Mouse (Mus musculus): ENCODE results near the gene Gm13889. TPM values are rescaled to one million over a fixed set of nuclear protein-coding genes. Genes with fewer than 3 reads are reported as not detected.

The Gm13889 gene
- polyA plus RNA-seq, 1 experiment from 2014 or later, result 0.67 TPM

DNA sequence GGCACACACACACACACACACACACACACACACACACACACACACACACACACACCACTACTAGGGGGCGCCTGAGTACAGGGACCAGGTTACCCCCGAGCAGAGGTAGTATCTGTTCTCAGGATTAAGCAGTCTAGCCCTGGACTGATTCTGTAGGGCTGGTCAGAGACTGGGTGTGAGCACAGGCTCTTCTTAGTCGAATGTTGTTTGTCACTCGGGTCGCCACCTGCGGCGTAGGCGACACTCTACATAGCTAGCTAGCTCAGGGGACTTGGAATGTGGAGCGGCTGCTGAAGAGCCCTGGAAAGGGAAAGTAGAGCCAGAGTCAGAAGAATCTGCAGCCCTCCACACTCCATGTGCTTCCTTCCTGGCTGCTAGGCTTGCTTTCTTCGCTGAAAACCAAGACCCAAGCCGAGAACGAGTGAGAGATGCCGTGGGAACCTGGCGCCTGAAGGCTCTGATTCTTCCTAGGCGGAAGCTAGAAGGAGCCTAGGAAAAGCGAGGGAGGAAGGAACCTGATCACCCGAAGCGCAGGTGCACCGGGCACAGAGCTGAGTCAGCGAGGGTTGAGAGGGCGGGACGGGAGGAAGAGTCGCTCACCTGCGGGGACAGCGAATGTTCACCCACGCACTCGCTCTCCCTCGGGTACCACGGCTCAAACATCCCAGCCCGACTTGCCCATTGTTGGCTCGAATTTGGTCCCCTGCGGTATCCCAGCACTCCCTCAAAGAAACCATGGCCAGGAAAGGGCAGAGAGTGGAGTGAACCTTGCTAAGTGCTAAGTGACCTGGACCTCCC, 2.0 kb downstream of the Gm13889 start:
- Histone ChIP-seq H3K27me3 (ENCODE audit: control insufficient read depth, insufficient read depth, low read length) (peaks cover 51% of the 10 kb centered on the region), H3K36me3 (ENCODE audit: control insufficient read depth, insufficient read depth, low read length) (no peaks in the 10 kb centered on the region), H3K4me1 (ENCODE audit: control insufficient read depth, insufficient read depth, low read length) (peaks cover 14% of the 10 kb centered on the region), H3K9me3 (ENCODE audit: control insufficient read depth, low read length) (no peaks in the 10 kb centered on the region; the same call in 1 of the 2 replicates), H3K27ac (replicated peaks; ENCODE audit: low read depth, low read length) (no peak overlapping the region), H3K4me3 (ENCODE audit: low read depth, low read length) (peak overlapping the region; percentile 46), H3K4me2 (ENCODE audit: low read depth, severe bottlenecking) (peak overlapping the region; percentile 97), H3K9ac (ENCODE audit: low read length) (no peak overlapping the region)
- WGBS, result 1% methylated on average over 32 of the region's 32 CpGs
- DNase-seq (ENCODE audit: low spot score) (peak; percentile 39), ATAC-seq (ENCODE audit: insufficient number of reproducible peaks, low FRiP score, low TSS enrichment, low read depth) (no peak)

DNA sequence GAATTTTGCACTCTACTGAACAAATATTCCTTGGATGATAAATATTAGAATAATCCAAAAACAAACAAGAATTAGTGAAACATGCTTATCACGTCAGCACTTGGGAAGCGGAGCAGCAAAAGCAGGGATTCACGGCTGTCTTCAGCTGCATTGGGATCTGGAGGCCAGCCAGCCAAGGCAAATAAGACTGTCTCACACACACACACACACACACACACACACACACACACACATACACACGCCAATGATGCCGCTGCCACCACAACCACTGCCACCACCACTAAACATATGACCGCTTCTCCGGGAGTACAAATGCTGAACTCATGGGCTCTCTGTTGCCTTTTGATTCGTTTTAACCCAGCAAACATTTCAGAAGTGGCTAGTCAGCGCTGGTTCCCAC, 3.3 kb downstream of the Gm13889 start:
- Histone ChIP-seq H3K4me3 (ENCODE audit: low read depth, low read length) (no peak overlapping the region), H3K4me1 (ENCODE audit: control insufficient read depth, insufficient read depth, low read length) (peaks cover 14% of the 10 kb centered on the region), H3K4me2 (ENCODE audit: low read depth, severe bottlenecking) (no peak overlapping the region), H3K9me3 (ENCODE audit: control insufficient read depth, low read length) (no peaks in the 10 kb centered on the region; the same call in 1 of the 2 replicates), H3K36me3 (ENCODE audit: control insufficient read depth, insufficient read depth, low read length) (no peaks in the 10 kb centered on the region), H3K9ac (ENCODE audit: low read length) (no peak overlapping the region), H3K27me3 (ENCODE audit: control insufficient read depth, insufficient read depth, low read length) (peaks cover 51% of the 10 kb centered on the region), H3K27ac (replicated peaks; ENCODE audit: low read depth, low read length) (no peak overlapping the region)
- 84% methylated on average over 9 of the region's 9 CpGs for WGBS
- ATAC-seq (ENCODE audit: insufficient number of reproducible peaks, low FRiP score, low TSS enrichment, low read depth) (no peak), DNase-seq (ENCODE audit: low spot score) (no peak)

DNA sequence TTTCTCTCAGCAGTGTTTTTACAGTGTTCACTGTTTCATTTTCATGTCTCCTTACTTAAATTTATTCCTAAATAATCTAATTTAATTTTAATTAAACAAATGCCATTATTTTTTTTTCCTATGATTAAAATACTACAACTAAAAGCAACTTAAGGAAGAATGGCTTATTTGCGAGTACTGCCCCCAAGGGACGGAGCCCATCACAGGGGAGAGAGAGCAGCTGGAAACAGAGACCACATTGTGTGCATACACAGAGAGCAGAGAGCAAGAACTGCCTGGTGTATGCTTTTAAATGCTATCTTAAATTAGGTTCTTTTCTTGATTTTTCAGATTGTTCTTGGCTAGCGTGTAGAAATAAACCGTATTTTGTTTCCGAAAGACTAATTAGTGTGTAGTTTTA, 10.0 kb downstream of the Gm13889 start:
- H3K9ac ChIP-seq (ENCODE audit: low read length), result no peak overlapping the region
- H3K36me3 ChIP-seq (ENCODE audit: control insufficient read depth, insufficient read depth, low read length), result no peaks in the 10 kb centered on the region
- H3K4me2 ChIP-seq (ENCODE audit: low read depth, severe bottlenecking), result no peak overlapping the region
- ATAC-seq (ENCODE audit: insufficient number of reproducible peaks, low FRiP score, low TSS enrichment, low read depth) (no peak), DNase-seq (ENCODE audit: low spot score) (no peak)
- H3K27ac ChIP-seq (replicated peaks; ENCODE audit: low read depth, low read length), result no peak overlapping the region
- 75% methylated on average over 5 of the region's 5 CpGs for WGBS
- H3K27me3 ChIP-seq (ENCODE audit: control insufficient read depth, insufficient read depth, low read length), result no peaks in the 10 kb centered on the region
- H3K4me3 ChIP-seq (ENCODE audit: low read depth, low read length), result no peak overlapping the region
- H3K4me1 ChIP-seq (ENCODE audit: control insufficient read depth, insufficient read depth, low read length), result no peaks in the 10 kb centered on the region
- no peaks in the 10 kb centered on the region for H3K9me3 ChIP-seq (ENCODE audit: control insufficient read depth, low read length)

DNA sequence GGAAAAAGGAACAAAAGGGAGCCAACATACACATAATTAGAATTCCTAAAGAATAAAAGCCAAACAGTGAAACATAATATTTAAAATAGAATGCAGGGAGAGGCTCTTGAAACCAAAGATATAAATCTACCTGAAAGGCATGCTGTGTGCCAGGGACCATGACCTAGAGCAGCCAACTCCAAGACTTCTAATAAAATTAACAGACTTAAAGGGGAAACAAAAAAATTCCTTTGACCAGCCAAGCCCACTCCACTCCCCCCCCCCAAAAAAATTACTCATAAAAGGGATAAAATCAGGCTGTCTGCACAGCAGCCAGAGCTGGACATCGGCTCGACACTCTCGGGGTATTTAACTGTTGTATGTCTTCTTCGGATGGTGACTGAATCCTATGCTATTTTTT, 12.1 kb downstream of the Gm13889 start:
- H3K27ac ChIP-seq (replicated peaks; ENCODE audit: low read depth, low read length), result no peak overlapping the region
- H3K4me2 ChIP-seq (ENCODE audit: low read depth, severe bottlenecking), result no peak overlapping the region
- H3K9ac ChIP-seq (ENCODE audit: low read length), result no peak overlapping the region
- ATAC-seq (ENCODE audit: insufficient number of reproducible peaks, low FRiP score, low TSS enrichment, low read depth) (no peak), DNase-seq (ENCODE audit: low spot score) (no peak)
- H3K4me3 ChIP-seq (ENCODE audit: low read depth, low read length), result no peak overlapping the region
- no peaks in the 10 kb centered on the region for H3K4me1 ChIP-seq (ENCODE audit: control insufficient read depth, insufficient read depth, low read length)
- no peaks in the 10 kb centered on the region for H3K36me3 ChIP-seq (ENCODE audit: control insufficient read depth, insufficient read depth, low read length)
- no peaks in the 10 kb centered on the region for H3K27me3 ChIP-seq (ENCODE audit: control insufficient read depth, insufficient read depth, low read length)
- 93% methylated on average over 4 of the region's 4 CpGs for WGBS
- H3K9me3 ChIP-seq (ENCODE audit: control insufficient read depth, low read length), result no peaks in the 10 kb centered on the region

DNA sequence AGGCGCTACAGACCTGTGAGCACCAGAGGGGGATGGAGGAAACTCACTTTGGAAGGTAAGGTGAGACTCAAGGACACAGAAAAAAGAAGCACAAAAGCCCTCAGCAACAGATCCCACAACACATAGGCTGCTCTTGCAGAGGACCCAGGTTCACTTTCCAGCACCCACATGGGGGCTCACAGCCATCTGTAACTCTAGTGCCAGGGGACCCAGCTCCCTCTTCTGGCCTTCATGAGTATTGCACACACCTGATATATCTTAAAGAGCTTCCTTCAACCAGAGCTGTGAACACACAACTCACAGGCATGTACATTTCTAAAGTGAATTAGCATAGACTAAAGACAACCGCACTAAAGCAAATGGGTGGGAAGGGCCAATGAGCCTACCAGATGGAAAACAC, 12.9 kb downstream of the Gm13889 start:
- no peaks in the 10 kb centered on the region for H3K36me3 ChIP-seq (ENCODE audit: control insufficient read depth, insufficient read depth, low read length)
- H3K27me3 ChIP-seq (ENCODE audit: control insufficient read depth, insufficient read depth, low read length), result no peaks in the 10 kb centered on the region
- no peak overlapping the region for H3K4me3 ChIP-seq (ENCODE audit: low read depth, low read length)
- ATAC-seq (ENCODE audit: insufficient number of reproducible peaks, low FRiP score, low TSS enrichment, low read depth), result no peak
- H3K27ac ChIP-seq (replicated peaks; ENCODE audit: low read depth, low read length), result no peak overlapping the region
- no peak overlapping the region for H3K9ac ChIP-seq (ENCODE audit: low read length)
- H3K4me1 ChIP-seq (ENCODE audit: control insufficient read depth, insufficient read depth, low read length), result no peaks in the 10 kb centered on the region
- no peaks in the 10 kb centered on the region for H3K9me3 ChIP-seq (ENCODE audit: control insufficient read depth, low read length)
- 82% methylated on average over 2 of the region's 2 CpGs for WGBS
- no peak overlapping the region for H3K4me2 ChIP-seq (ENCODE audit: low read depth, severe bottlenecking)
- no peak for DNase-seq (ENCODE audit: low spot score)

DNA sequence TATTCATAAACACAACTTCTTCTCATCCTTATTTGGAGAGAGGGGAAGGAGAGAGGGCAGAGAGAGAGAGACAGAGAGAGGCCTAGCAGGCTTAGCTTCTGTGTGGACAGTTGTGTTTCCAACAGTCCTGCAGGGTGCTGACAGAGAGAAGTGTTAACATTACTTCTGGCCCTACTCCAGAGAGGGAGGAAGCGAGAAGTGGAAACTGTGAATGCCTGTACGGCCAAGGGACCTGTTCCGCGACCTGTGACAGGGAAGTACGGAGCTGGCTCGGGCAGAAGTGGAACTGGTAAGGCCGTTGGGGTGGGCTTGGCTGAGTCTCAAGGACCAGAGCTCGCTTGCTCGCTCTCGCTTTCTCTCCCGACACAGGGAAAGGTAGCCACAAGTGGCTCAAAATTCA, 15.3 kb downstream of the Gm13889 start:
- ATAC-seq (ENCODE audit: insufficient number of reproducible peaks, low FRiP score, low TSS enrichment, low read depth) (no peak), DNase-seq (ENCODE audit: low spot score) (no peak)
- 89% methylated on average over 11 of the region's 11 CpGs for WGBS
- Histone ChIP-seq H3K27me3 (ENCODE audit: control insufficient read depth, insufficient read depth, low read length) (no peaks in the 10 kb centered on the region), H3K4me1 (ENCODE audit: control insufficient read depth, insufficient read depth, low read length) (no peaks in the 10 kb centered on the region), H3K9me3 (ENCODE audit: control insufficient read depth, low read length) (no peaks in the 10 kb centered on the region), H3K4me2 (ENCODE audit: low read depth, severe bottlenecking) (no peak overlapping the region), H3K4me3 (ENCODE audit: low read depth, low read length) (no peak overlapping the region), H3K36me3 (ENCODE audit: control insufficient read depth, insufficient read depth, low read length) (no peaks in the 10 kb centered on the region), H3K9ac (ENCODE audit: low read length) (no peak overlapping the region), H3K27ac (replicated peaks; ENCODE audit: low read depth, low read length) (no peak overlapping the region)

DNA sequence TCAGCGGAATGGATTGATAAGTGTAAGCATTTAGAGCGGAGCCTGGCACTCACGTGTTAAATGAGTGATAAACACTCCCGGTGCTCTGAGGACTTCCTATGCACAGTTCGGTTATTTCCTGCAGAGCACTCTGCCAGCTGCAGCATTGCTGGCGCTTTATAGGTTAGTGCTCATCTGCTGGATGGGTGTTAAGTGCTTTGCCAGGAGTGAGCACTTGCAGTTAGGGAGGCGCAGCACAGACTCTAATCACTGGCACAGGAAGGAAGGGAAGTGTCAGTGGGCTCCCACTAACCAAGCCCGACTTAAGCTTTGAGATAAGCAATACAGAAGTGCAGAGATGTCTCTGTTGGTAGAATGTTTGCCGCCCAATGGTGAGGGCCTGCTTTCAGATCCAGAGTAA, 18.5 kb downstream of the Gm13889 start:
- WGBS, result 65% methylated on average over 9 of the region's 9 CpGs
- H3K9ac ChIP-seq (ENCODE audit: low read length), result no peak overlapping the region
- H3K36me3 ChIP-seq (ENCODE audit: control insufficient read depth, insufficient read depth, low read length), result no peaks in the 10 kb centered on the region
- no peak overlapping the region for H3K4me3 ChIP-seq (ENCODE audit: low read depth, low read length)
- no peak overlapping the region for H3K4me2 ChIP-seq (ENCODE audit: low read depth, severe bottlenecking)
- ATAC-seq (ENCODE audit: insufficient number of reproducible peaks, low FRiP score, low TSS enrichment, low read depth) (no peak), DNase-seq (ENCODE audit: low spot score) (no peak)
- no peak overlapping the region for H3K27ac ChIP-seq (replicated peaks; ENCODE audit: low read depth, low read length)
- no peaks in the 10 kb centered on the region for H3K27me3 ChIP-seq (ENCODE audit: control insufficient read depth, insufficient read depth, low read length)
- H3K4me1 ChIP-seq (ENCODE audit: control insufficient read depth, insufficient read depth, low read length), result no peaks in the 10 kb centered on the region
- no peaks in the 10 kb centered on the region for H3K9me3 ChIP-seq (ENCODE audit: control insufficient read depth, low read length)

DNA sequence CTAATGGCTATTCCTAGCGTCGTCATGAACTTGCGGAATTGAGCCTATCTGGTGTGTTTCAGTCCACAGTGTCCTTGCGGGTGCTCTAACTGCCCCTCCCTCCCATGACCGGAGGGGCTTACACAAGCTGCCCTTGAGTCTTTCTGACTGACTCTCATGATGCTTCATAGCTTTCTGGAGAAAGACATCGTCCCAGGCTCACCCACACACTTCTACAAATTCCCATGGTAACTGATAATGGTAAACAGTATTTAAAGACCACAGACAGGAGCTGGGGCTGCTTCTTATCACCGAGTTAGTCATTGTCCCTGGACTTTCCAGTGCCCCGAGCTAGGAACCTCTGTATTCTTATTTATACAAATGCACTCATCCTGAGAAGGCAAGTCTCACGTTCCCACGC, 28.1 kb downstream of the Gm13889 start:
- Histone ChIP-seq H3K4me1 (ENCODE audit: control insufficient read depth, insufficient read depth, low read length) (no peaks in the 10 kb centered on the region), H3K9ac (ENCODE audit: low read length) (no peak overlapping the region), H3K9me3 (ENCODE audit: control insufficient read depth, low read length) (no peaks in the 10 kb centered on the region), H3K27me3 (ENCODE audit: control insufficient read depth, insufficient read depth, low read length) (no peaks in the 10 kb centered on the region), H3K27ac (replicated peaks; ENCODE audit: low read depth, low read length) (no peak overlapping the region), H3K36me3 (ENCODE audit: control insufficient read depth, insufficient read depth, low read length) (no peaks in the 10 kb centered on the region), H3K4me2 (ENCODE audit: low read depth, severe bottlenecking) (no peak overlapping the region), H3K4me3 (ENCODE audit: low read depth, low read length) (no peak overlapping the region)
- ATAC-seq (ENCODE audit: insufficient number of reproducible peaks, low FRiP score, low TSS enrichment, low read depth) (no peak), DNase-seq (ENCODE audit: low spot score) (no peak)
- WGBS, result 87% methylated on average over 10 of the region's 10 CpGs

Measured in limb, embryonic 11.5 days (tissue).